Mouse (Mus musculus) liver, embryonic 14.5 days (tissue): ENCODE results near the gene Tns3.

Experiments
- CTCF ChIP-seq: IDR thresholded peaks from 2 replicates; pipeline ENCODE4 v1.5.1; 2016; ENCODE audit warnings: antibody characterized with exemption, low read depth, control low read depth
- EP300 ChIP-seq: IDR thresholded peaks from 2 replicates; pipeline ENCODE4 v1.6.1; 2016; ENCODE audit warnings: antibody characterized with exemption, low read depth

GRCm38 (mm10) chr11:8652116-8652714 lies 12.1 kb downstream of the Tns3 start:
- TF ChIP-seq CTCF = no peak
- no peak for TF ChIP-seq EP300
